Comparison of ENCODE assay signal across 9 mouse cellular contexts in the genomic region with DNA sequence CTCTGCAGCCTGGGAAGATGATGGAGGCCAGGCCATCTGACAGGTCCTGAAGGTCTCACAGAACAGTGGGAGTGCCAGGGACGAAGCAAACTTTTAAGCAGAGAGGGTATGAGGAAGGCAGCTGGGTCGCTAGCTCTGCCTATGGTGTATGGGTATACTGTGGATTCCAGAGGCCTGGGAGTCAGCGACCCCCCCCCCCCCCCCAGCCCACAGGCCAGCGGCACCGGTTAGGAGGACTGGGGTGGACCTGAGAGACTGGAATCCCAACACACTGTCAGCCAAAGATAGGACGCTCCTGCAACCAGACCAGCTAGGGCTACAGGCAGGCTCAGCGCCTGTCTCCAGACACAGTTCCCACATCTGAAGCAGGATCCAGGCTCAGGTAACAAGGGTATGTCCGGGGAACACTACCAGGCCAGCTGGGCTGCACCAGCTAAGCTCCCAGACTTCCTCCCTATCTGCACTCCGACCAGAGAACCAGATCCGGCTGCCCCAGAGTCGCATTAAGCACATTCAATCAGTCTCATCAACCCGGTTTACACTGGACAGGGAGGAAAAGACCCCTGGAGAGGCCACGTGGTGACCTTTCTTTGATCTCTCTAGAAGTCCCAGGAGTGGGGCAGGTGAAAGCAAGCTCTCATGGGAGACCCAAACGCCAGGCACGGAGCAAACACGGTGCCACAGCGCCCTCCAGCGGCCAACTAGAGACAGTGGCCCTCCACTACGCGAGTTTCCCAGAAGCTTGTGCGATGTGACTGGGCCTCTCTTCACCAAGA. TPM values are rescaled to one million over a fixed set of nuclear protein-coding genes. Genes with fewer than 3 reads are reported as not detected.
A peak's percentile ranks its signal among the peaks of the same experiment; 100 is the strongest.
DNase-seq lines count a peak whose midpoint lies in the region; ATAC-seq and TF ChIP-seq lines count a peak whose summit lies in the region.
"Had no signal": no experiment of that assay in that cellular context is flagged by ENCODE, and none has a peak within 500 bp of the region (broad histone marks: within the 10 kb centered on the region; RNA-seq: fewer than 3 reads in every experiment).

No protein-coding gene starts in this region.

- H3K4me1 ChIP-seq in embryonic facial prominence, embryonic 13.5 days: peaks cover 43% of the 10 kb centered on the region
- peaks cover 46% of the 10 kb centered on the region for H3K4me1 ChIP-seq in heart, embryonic 10.5 days
- peaks cover 20% of the 10 kb centered on the region for H3K4me1 ChIP-seq in kidney, embryonic 14.5 days (ENCODE audit: control insufficient read depth, insufficient read depth, low read length)
- H3K4me1 ChIP-seq in limb, embryonic 14.5 days (ENCODE audit: control insufficient read depth, insufficient read depth, low read length): peaks cover 16% of the 10 kb centered on the region
- no peaks in the 10 kb centered on the region for H3K4me1 ChIP-seq in midbrain, embryonic 16.5 days (ENCODE audit: control insufficient read depth, insufficient read depth, low read length)
- H3K4me1 ChIP-seq in spleen, adult 2 months (ENCODE audit: control insufficient read depth, insufficient read depth, insufficient read length): peaks cover 52% of the 10 kb centered on the region

- H3K4me2 ChIP-seq in embryonic facial prominence, embryonic 13.5 days: peak overlapping the region; percentile 31
- peak overlapping the region; percentile 22; the same call in 1 of the 2 replicates for H3K4me2 ChIP-seq in kidney, embryonic 14.5 days (replicated peaks; ENCODE audit: low read depth, low read length)
- peak overlapping the region; percentile 25 for H3K4me2 ChIP-seq in limb, embryonic 14.5 days (replicated peaks; ENCODE audit: low read depth, low read length, severe bottlenecking)
- peak overlapping the region; percentile 23; the same call in 1 of the 2 replicates for H3K4me2 ChIP-seq in midbrain, embryonic 16.5 days (ENCODE audit: low read length)

- 12% methylated on average over 20 of the region's 21 CpGs for WGBS in embryonic facial prominence, embryonic 13.5 days
- WGBS in heart, embryonic 10.5 days: 12% methylated on average over 21 of the region's 21 CpGs
- 10% methylated on average over 19 of the region's 21 CpGs for WGBS in kidney, embryonic 14.5 days
- 6% methylated on average over 20 of the region's 21 CpGs for WGBS in limb, embryonic 14.5 days
- 20% methylated on average over 21 of the region's 21 CpGs for WGBS in midbrain, embryonic 16.5 days
- WGBS in spleen, adult 2 months: 20% methylated on average over 20 of the region's 21 CpGs

- H3K9ac ChIP-seq in embryonic facial prominence, embryonic 13.5 days: 0 out of 2 replicates have a peak overlapping the region, but pooled peaks have one; percentile 36
- H3K9ac ChIP-seq in kidney, embryonic 14.5 days (ENCODE audit: low read depth, low read length): no peak overlapping the region
- 0 out of 2 replicates have a peak overlapping the region, but pooled peaks have one; percentile 16 for H3K9ac ChIP-seq in limb, embryonic 14.5 days (ENCODE audit: low read depth, low read length, severe bottlenecking)
- no peak overlapping the region for H3K9ac ChIP-seq in midbrain, embryonic 16.5 days (ENCODE audit: low read depth, low read length)

- H3K36me3 ChIP-seq in embryonic facial prominence, embryonic 13.5 days: no peaks in the 10 kb centered on the region
- H3K36me3 ChIP-seq in heart, embryonic 10.5 days: no peaks in the 10 kb centered on the region
- no peaks in the 10 kb centered on the region for H3K36me3 ChIP-seq in kidney, embryonic 14.5 days (ENCODE audit: control insufficient read depth, insufficient read depth, low read length)
- no peaks in the 10 kb centered on the region; the same call in 1 of the 2 replicates for H3K36me3 ChIP-seq in limb, embryonic 14.5 days (ENCODE audit: control insufficient read depth, insufficient read depth, low read length)
- no peaks in the 10 kb centered on the region for H3K36me3 ChIP-seq in midbrain, embryonic 16.5 days (ENCODE audit: control insufficient read depth, insufficient read depth, low read length)
- H3K36me3 ChIP-seq in spleen, adult 2 months (ENCODE audit: control insufficient read depth, insufficient read depth, low read length): no peaks in the 10 kb centered on the region

- peak; percentile 98 for TF ChIP-seq CTCF in spleen, adult 2 months (IDR thresholded peaks at IDR 0.05; ENCODE audit: extremely low read depth, insufficient read depth, insufficient read length, insufficient replicate concordance)

- H3K27ac ChIP-seq in embryonic facial prominence, embryonic 13.5 days: no peak overlapping the region
- H3K27ac ChIP-seq in heart, embryonic 10.5 days: peak overlapping the region; percentile 75
- H3K27ac ChIP-seq in kidney, embryonic 14.5 days (ENCODE audit: low read depth, low read length): peak overlapping the region; percentile 17; the same call in 1 of the 2 replicates
- no peak overlapping the region for H3K27ac ChIP-seq in limb, embryonic 14.5 days (replicated peaks; ENCODE audit: low read depth, low read length)
- no peak overlapping the region for H3K27ac ChIP-seq in midbrain, embryonic 16.5 days (ENCODE audit: low read length)
- H3K27ac ChIP-seq in spleen, adult 2 months (ENCODE audit: insufficient read depth, low read length): peak overlapping the region; percentile 41; the same call in 1 of the 2 replicates

- H3K27me3 ChIP-seq in embryonic facial prominence, embryonic 13.5 days: no peaks in the 10 kb centered on the region
- H3K27me3 ChIP-seq in heart, embryonic 10.5 days (ENCODE audit: insufficient read depth, poor library complexity, severe bottlenecking): 0 out of 2 replicates have a peak, but pooled peaks cover 5% of the 10 kb centered on the region
- no peaks in the 10 kb centered on the region for H3K27me3 ChIP-seq in kidney, embryonic 14.5 days (ENCODE audit: control insufficient read depth, insufficient read depth, low read length)
- H3K27me3 ChIP-seq in limb, embryonic 14.5 days (ENCODE audit: control insufficient read depth, insufficient read depth, low read length): no peaks in the 10 kb centered on the region
- no peaks in the 10 kb centered on the region for H3K27me3 ChIP-seq in midbrain, embryonic 16.5 days (ENCODE audit: control insufficient read depth, insufficient read depth, low read depth, low read length)
- no peaks in the 10 kb centered on the region for H3K27me3 ChIP-seq in spleen, adult 2 months (ENCODE audit: control insufficient read depth, insufficient read depth, low read length)
- H3K27me3 ChIP-seq: Patski had no signal

- no peak for ATAC-seq in embryonic facial prominence, embryonic 13.5 days (ENCODE audit: insufficient number of reproducible peaks, insufficient read depth, low FRiP score, low TSS enrichment, low read depth)
- peak; percentile 81 for ATAC-seq in kidney, embryonic 14.5 days (ENCODE audit: low FRiP score, low TSS enrichment)
- ATAC-seq in limb, embryonic 14.5 days (ENCODE audit: low FRiP score, low read depth): peak; percentile 68; the same call in 1 of the 2 replicates
- ATAC-seq in midbrain, embryonic 16.5 days: peak; percentile 79
- ATAC-seq: Patski had no signal

- TF ChIP-seq POLR2A in limb, embryonic 14.5 days (IDR thresholded peaks at IDR 0.05; ENCODE audit: borderline replicate concordance, extremely low read depth, insufficient read depth, insufficient read length): no peak
- no peak for TF ChIP-seq POLR2A in spleen, adult 2 months (IDR thresholded peaks at IDR 0.05; ENCODE audit: low read depth, low read length)

- DNase-seq in 3T3-L1 (ENCODE audit: low read depth, low spot score): peak; percentile 80
- peak; percentile 86 to 88 for DNase-seq in adrenal gland, postnatal 36 days
- peak; percentile 95 for DNase-seq in heart, embryonic 10.5 days (ENCODE audit: low spot score)
- DNase-seq in limb, embryonic 14.5 days (ENCODE audit: low spot score): peak; percentile 89
- peak; percentile 53 to 82 for DNase-seq in spleen, adult 2 months (ENCODE audit: low read depth in 1 of 2, low spot score in 2 of 2)

- H3K4me3 ChIP-seq in embryonic facial prominence, embryonic 13.5 days: no peak overlapping the region
- H3K4me3 ChIP-seq in heart, embryonic 10.5 days: peak overlapping the region; percentile 40
- H3K4me3 ChIP-seq in kidney, embryonic 14.5 days (ENCODE audit: low read length): no peak overlapping the region
- H3K4me3 ChIP-seq in limb, embryonic 14.5 days (replicated peaks; ENCODE audit: low read length): 0 out of 2 replicates have a peak overlapping the region, but pooled peaks have one; percentile 13
- no peak overlapping the region for H3K4me3 ChIP-seq in midbrain, embryonic 16.5 days (ENCODE audit: low read depth, low read length)
- no peak overlapping the region for H3K4me3 ChIP-seq in spleen, adult 2 months (ENCODE audit: extremely low read depth, insufficient read depth, insufficient read length)

- no peaks in the 10 kb centered on the region for H3K9me3 ChIP-seq in embryonic facial prominence, embryonic 13.5 days
- H3K9me3 ChIP-seq in heart, embryonic 10.5 days: no peaks in the 10 kb centered on the region
- H3K9me3 ChIP-seq in kidney, embryonic 14.5 days (ENCODE audit: control insufficient read depth, low read length): no peaks in the 10 kb centered on the region
- H3K9me3 ChIP-seq in limb, embryonic 14.5 days (ENCODE audit: control insufficient read depth, low read length): no peaks in the 10 kb centered on the region
- no peaks in the 10 kb centered on the region for H3K9me3 ChIP-seq in midbrain, embryonic 16.5 days (replicated peaks; ENCODE audit: control insufficient read depth, low read length, poor library complexity, severe bottlenecking)

RNA-seq across cellular contexts. Expression of a gene that starts 10.7 kb away (rescaled TPM):
- total RNA-seq in adrenal gland, postnatal 36 days (2021): 10 to 100 TPM; 10.0 to 17.8 TPM
- 22.4 and 22.5 TPM in 2 replicates for polyA plus RNA-seq in embryonic facial prominence, embryonic 13.5 days (2015; fragmentation: Nextera tagmentation; extraction: Ambion mirVana)
- 11.8 and 15.0 TPM in 2 replicates for polyA plus RNA-seq in heart, embryonic 10.5 days (2016; fragmentation: Nextera tagmentation; extraction: Ambion mirVana)
- 16.0 and 28.6 TPM in 2 replicates for polyA plus RNA-seq in kidney, embryonic 14.5 days (2014; fragmentation: Nextera tagmentation; extraction: Ambion mirVana)
- polyA plus RNA-seq in limb, embryonic 14.5 days (2012; rRNA removed): 20.0 and 31.3 TPM in 2 replicates
- polyA plus RNA-seq in limb, embryonic 14.5 days (2014; fragmentation: Nextera tagmentation; extraction: Ambion mirVana): 23.8 and 24.5 TPM in 2 replicates
- 12.4 and 13.7 TPM in 2 replicates for polyA plus RNA-seq in midbrain, embryonic 16.5 days (2015; fragmentation: Nextera tagmentation; extraction: Ambion mirVana)
- polyA plus RNA-seq in spleen, adult 2 months (2012; rRNA removed): 16.7 and 18.0 TPM in 2 replicates

Comparison
In these comparisons a context has a peak if more than half of its experiments do, and no peak if none do; other contexts are left out.
1. H3K27ac ChIP-seq: peak in heart, embryonic 10.5 days (single experiment), kidney, embryonic 14.5 days (single experiment) and spleen, adult 2 months (single experiment); none in embryonic facial prominence, embryonic 13.5 days (single experiment), limb, embryonic 14.5 days (single experiment) and midbrain, embryonic 16.5 days (single experiment).
2. H3K4me3 ChIP-seq: peak in heart, embryonic 10.5 days (single experiment) and limb, embryonic 14.5 days (single experiment); none in embryonic facial prominence, embryonic 13.5 days (single experiment), kidney, embryonic 14.5 days (single experiment), midbrain, embryonic 16.5 days (single experiment) and spleen, adult 2 months (single experiment).
3. H3K9ac ChIP-seq: peak in embryonic facial prominence, embryonic 13.5 days (single experiment) and limb, embryonic 14.5 days (single experiment); none in kidney, embryonic 14.5 days (single experiment) and midbrain, embryonic 16.5 days (single experiment).
4. Peak in every context shown above with its lines, with median percentiles within 50 percentile points of each other: DNase-seq and H3K4me2 ChIP-seq.